Mouse (Mus musculus): ENCODE results near the gene Apol7e.

DNA sequence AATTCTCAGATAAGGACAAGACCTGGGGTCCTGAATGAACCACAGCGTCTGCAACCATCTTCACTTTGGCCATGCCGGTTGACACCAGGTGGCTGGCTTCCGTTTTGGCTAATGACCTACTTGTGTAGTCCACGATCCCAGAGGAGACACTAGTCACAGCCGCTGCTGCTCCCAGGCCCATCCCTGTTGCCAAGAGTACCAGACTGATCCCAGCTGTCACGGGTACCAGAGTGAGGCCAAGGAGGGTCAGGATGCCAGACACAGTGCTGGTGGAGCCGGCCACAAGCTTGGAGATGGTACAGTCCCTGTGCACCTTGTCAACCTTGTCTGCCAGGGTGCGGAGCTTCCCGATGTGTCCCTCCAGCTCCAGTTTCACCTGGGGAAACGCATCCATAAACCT is 51.1 kb downstream of the Apol7e start:
- TF ChIP-seq MAX (IDR thresholded peaks at IDR 0.05) (no peak), CTCF (IDR thresholded peaks at IDR 0.05; ENCODE audit: control insufficient read depth, insufficient read depth, insufficient read length) (no peak), MYOD1 (IDR thresholded peaks at IDR 0.05; ENCODE audit: control insufficient read depth, insufficient read length, low read depth) (no peak), CEBPB (IDR thresholded peaks at IDR 0.05; ENCODE audit: low read depth) (no peak), USF1 (IDR thresholded peaks at IDR 0.05; ENCODE audit: low read depth) (no peak)

Data from C2C12 (cell line).